Comparison of ENCODE assay signal across 16 mouse cellular contexts in genomic region chr4:97782497-97782896, GRCm38 (mm10). TPM values are rescaled to one million over a fixed set of nuclear protein-coding genes. Genes with fewer than 3 reads are reported as not detected.
DNase-seq lines count a peak whose midpoint lies in the region; ATAC-seq and TF ChIP-seq lines count a peak whose summit lies in the region.
"Had no signal": no experiment of that assay in that cellular context is flagged by ENCODE, and none has a peak within 500 bp of the region (broad histone marks: within the 10 kb centered on the region; RNA-seq: fewer than 3 reads in every experiment).

No protein-coding gene starts in this region.

- H3K9ac ChIP-seq in heart, postnatal 0 days (replicated peaks; ENCODE audit: low read depth, low read length): no peak overlapping the region
- no peak overlapping the region for H3K9ac ChIP-seq in heart, embryonic 12.5 days
- H3K9ac ChIP-seq in midbrain, postnatal 0 days (replicated peaks; ENCODE audit: low read length, poor library complexity, severe bottlenecking): no peak overlapping the region
- no peak overlapping the region for H3K9ac ChIP-seq in midbrain, embryonic 13.5 days (replicated peaks)
- H3K9ac ChIP-seq: limb, embryonic 13.5 days; neural tube, embryonic 15.5 days had no signal

- 84% methylated on average over 6 of the region's 6 CpGs for WGBS in heart, postnatal 0 days
- 88% methylated on average over 6 of the region's 6 CpGs for WGBS in heart, embryonic 12.5 days
- WGBS in midbrain, postnatal 0 days: 80% methylated on average over 6 of the region's 6 CpGs
- WGBS in midbrain, embryonic 13.5 days: 89% methylated on average over 6 of the region's 6 CpGs

- no peaks in the 10 kb centered on the region for H3K9me3 ChIP-seq in heart, postnatal 0 days (replicated peaks; ENCODE audit: control insufficient read depth, low read length)
- no peaks in the 10 kb centered on the region for H3K9me3 ChIP-seq in heart, embryonic 12.5 days (replicated peaks)
- H3K9me3 ChIP-seq in midbrain, postnatal 0 days (ENCODE audit: low read length): no peaks in the 10 kb centered on the region
- no peaks in the 10 kb centered on the region for H3K9me3 ChIP-seq in midbrain, embryonic 13.5 days
- H3K9me3 ChIP-seq: limb, embryonic 13.5 days; neural tube, embryonic 15.5 days had no signal

- no peak for ATAC-seq in cerebellum, adult (ENCODE audit: insufficient number of reproducible peaks, low FRiP score, low TSS enrichment)
- ATAC-seq in heart, postnatal 0 days (ENCODE audit: insufficient read depth, low read depth): no peak
- ATAC-seq in heart, embryonic 12.5 days (ENCODE audit: insufficient number of reproducible peaks, low FRiP score): no peak
- ATAC-seq in midbrain, postnatal 0 days (ENCODE audit: low FRiP score): no peak
- ATAC-seq in midbrain, embryonic 13.5 days: no peak
- no peak for ATAC-seq in megakaryocyte progenitor cell, adult 5-6 weeks (replicated peaks; ENCODE audit: poor library complexity)

- peaks cover 34% of the 10 kb centered on the region for H3K36me3 ChIP-seq in heart, postnatal 0 days (replicated peaks; ENCODE audit: control insufficient read depth, insufficient read depth, low read length)
- H3K36me3 ChIP-seq in heart, embryonic 12.5 days: peaks cover 35% of the 10 kb centered on the region
- no peaks in the 10 kb centered on the region for H3K36me3 ChIP-seq in midbrain, postnatal 0 days (ENCODE audit: insufficient read depth, low read length)
- peaks cover 9% of the 10 kb centered on the region for H3K36me3 ChIP-seq in midbrain, embryonic 13.5 days

- H3K27me3 ChIP-seq in heart, postnatal 0 days (ENCODE audit: control insufficient read depth, insufficient read depth, low read length): no peaks in the 10 kb centered on the region
- H3K27me3 ChIP-seq in heart, embryonic 12.5 days (replicated peaks): no peaks in the 10 kb centered on the region
- peaks cover 4% of the 10 kb centered on the region; the same call in 1 of the 2 replicates for H3K27me3 ChIP-seq in midbrain, postnatal 0 days (ENCODE audit: insufficient read depth, low read length)
- H3K27me3 ChIP-seq in midbrain, embryonic 13.5 days: peaks cover 70% of the 10 kb centered on the region
- H3K27me3 ChIP-seq: limb, embryonic 13.5 days; neural tube, embryonic 15.5 days had no signal

- H3K27ac ChIP-seq in heart, postnatal 0 days (ENCODE audit: low read depth): 0 out of 2 replicates have a peak overlapping the region, but pooled peaks have one; percentile 7
- H3K27ac ChIP-seq in heart, embryonic 12.5 days (ENCODE audit: poor library complexity, severe bottlenecking): no peak overlapping the region
- H3K27ac ChIP-seq in midbrain, postnatal 0 days (ENCODE audit: low read depth, low read length): no peak overlapping the region
- H3K27ac ChIP-seq in midbrain, embryonic 13.5 days: no peak overlapping the region
- H3K27ac ChIP-seq: limb, embryonic 13.5 days; neural tube, embryonic 15.5 days had no signal

- H3K4me3 ChIP-seq in heart, postnatal 0 days (ENCODE audit: low read depth, low read length): no peak overlapping the region
- no peak overlapping the region for H3K4me3 ChIP-seq in heart, embryonic 12.5 days
- no peak overlapping the region for H3K4me3 ChIP-seq in midbrain, postnatal 0 days (ENCODE audit: low read depth, low read length)
- H3K4me3 ChIP-seq in midbrain, embryonic 13.5 days (replicated peaks): no peak overlapping the region
- H3K4me3 ChIP-seq: limb, embryonic 13.5 days; neural tube, embryonic 15.5 days had no signal

- no peak for TF ChIP-seq EP300 in heart, postnatal 0 days (IDR thresholded peaks at IDR 0.05; ENCODE audit: low read depth)

- H3K4me2 ChIP-seq in heart, postnatal 0 days (ENCODE audit: low read depth, low read length): no peak overlapping the region
- H3K4me2 ChIP-seq in heart, embryonic 12.5 days: no peak overlapping the region
- peak overlapping the region; percentile 5 for H3K4me2 ChIP-seq in midbrain, postnatal 0 days (ENCODE audit: low read depth, low read length, poor library complexity, severe bottlenecking)
- H3K4me2 ChIP-seq in midbrain, embryonic 13.5 days (replicated peaks): no peak overlapping the region
- H3K4me2 ChIP-seq: neural tube, embryonic 15.5 days had no signal

- peaks cover 6% of the 10 kb centered on the region; the same call in 1 of the 2 replicates for H3K4me1 ChIP-seq in heart, postnatal 0 days (ENCODE audit: control insufficient read depth, insufficient read depth)
- peaks cover 4% of the 10 kb centered on the region; the same call in 1 of the 2 replicates for H3K4me1 ChIP-seq in heart, embryonic 12.5 days (replicated peaks)
- 0 out of 2 replicates have a peak, but pooled peaks cover 2% of the 10 kb centered on the region for H3K4me1 ChIP-seq in midbrain, postnatal 0 days (ENCODE audit: insufficient read depth, low read length)
- H3K4me1 ChIP-seq in midbrain, embryonic 13.5 days (replicated peaks): peaks cover 19% of the 10 kb centered on the region

- no peak for TF ChIP-seq CTCF in heart, postnatal 0 days (IDR thresholded peaks at IDR 0.05; ENCODE audit: low read depth)
- no peak for TF ChIP-seq CTCF in midbrain, postnatal 0 days (IDR thresholded peaks at IDR 0.05)

- DNase-seq in cerebellum, adult 11-12 months: peak; percentile 61
- no peak for DNase-seq in heart, postnatal 0 days (ENCODE audit: low spot score)
- no peak for DNase-seq in midbrain, postnatal 0 days (ENCODE audit: low spot score)
- no peak for DNase-seq in layer of hippocampus, adult 8-10 months (ENCODE audit: low spot score in 2 of 2)
- DNase-seq: kidney, adult 18-20 months; kidney, postnatal 25 days; lung, adult 18-20 months; lung, postnatal 4 days had no signal

RNA-seq across cellular contexts. Expression of gene E130114P18Rik, which starts 4.6 kb away (rescaled TPM):
- not detected in 2 replicates for total RNA-seq in heart, postnatal 0 days (2014; rRNA removed; ENCODE audit: low replicate concordance)
- 0.45 and 0.52 TPM in 2 replicates for polyA plus RNA-seq in heart, postnatal 0 days (2015; fragmentation: Nextera tagmentation; extraction: Ambion mirVana)
- 0.50 and 0.74 TPM in 2 replicates for polyA plus RNA-seq in heart, embryonic 12.5 days (2016; fragmentation: Nextera tagmentation; extraction: Ambion mirVana)
- 8.4 and 13.5 TPM in 2 replicates for total RNA-seq in midbrain, postnatal 0 days (2014; rRNA removed)
- 13.7 and 16.2 TPM in 2 replicates for polyA plus RNA-seq in midbrain, postnatal 0 days (2015; fragmentation: Nextera tagmentation; extraction: Ambion mirVana)
- 22.5 and 24.4 TPM in 2 replicates for polyA plus RNA-seq in midbrain, embryonic 13.5 days (2015; fragmentation: Nextera tagmentation; extraction: Ambion mirVana)
- not detected in 2 replicates for total RNA-seq in megakaryocyte progenitor cell, adult 5-6 weeks (2015)
- not detected in 2 replicates for total RNA-seq in megakaryocyte progenitor cell, adult 5-6 weeks (2017)
- total RNA-seq in layer of hippocampus, adult 8-10 months (2022): 1 to 10 TPM; 6.7 to 9.3 (median 7.9) TPM
- total RNA-seq: common myeloid progenitor, adult 5-6 weeks; heart, postnatal 25 days had no signal

RNA-seq across cellular contexts. Expression of gene Nfia, which starts 10.0 kb away (rescaled TPM):
- 76.5 and 114 TPM in 2 replicates for total RNA-seq in heart, postnatal 0 days (2014; rRNA removed; ENCODE audit: low replicate concordance)
- 53.2 and 53.8 TPM in 2 replicates for polyA plus RNA-seq in heart, postnatal 0 days (2015; fragmentation: Nextera tagmentation; extraction: Ambion mirVana)
- polyA plus RNA-seq in heart, embryonic 12.5 days (2016; fragmentation: Nextera tagmentation; extraction: Ambion mirVana): 37.5 and 42.0 TPM in 2 replicates
- total RNA-seq in midbrain, postnatal 0 days (2014; rRNA removed): 45.9 and 51.7 TPM in 2 replicates
- 29.9 and 35.7 TPM in 2 replicates for polyA plus RNA-seq in midbrain, postnatal 0 days (2015; fragmentation: Nextera tagmentation; extraction: Ambion mirVana)
- 31.7 and 36.2 TPM in 2 replicates for polyA plus RNA-seq in midbrain, embryonic 13.5 days (2015; fragmentation: Nextera tagmentation; extraction: Ambion mirVana)
- total RNA-seq in megakaryocyte progenitor cell, adult 5-6 weeks (2015): 21.5 and 35.1 TPM in 2 replicates
- total RNA-seq in megakaryocyte progenitor cell, adult 5-6 weeks (2017): 1.5 and 3.9 TPM in 2 replicates
- total RNA-seq in layer of hippocampus, adult 8-10 months (2022): 100 to 1,000 TPM in 1 of 4 experiments, 10 to 100 TPM in 3; 94.9 to 110 (median 97.8) TPM
